Mouse (Mus musculus): ENCODE measurements around the gene Fam20b. TPM values are rescaled to one million over a fixed set of nuclear protein-coding genes. Genes with fewer than 3 reads are reported as not detected.
"Not testable (repeated sequence)": the region's sequence is repeated elsewhere in the genome, so short reads cannot be mapped to it uniquely, and the experiment has no call there.

Gene Fam20b
- total RNA-seq, 1 experiment from 2014 or later, result 58.9 TPM

GRCm38 (mm10) chr1:156671921-156672320 is 47.0 kb downstream of the Fam20b start:
- no peak for DNase-seq

GRCm38 (mm10) chr1:156669208-156669983 is 49.5 kb downstream of the Fam20b start:
- DNase-seq, result no peak

GRCm38 (mm10) chr1:156668602-156669001 is 50.3 kb downstream of the Fam20b start:
- no peak for DNase-seq

- no peak for DNase-seq
These were observed 51.6 kb downstream of the Fam20b start for GRCm38 (mm10) chr1:156667141-156667926.

GRCm38 (mm10) chr1:156665777-156666176 is 53.1 kb downstream of the Fam20b start:
- no peak for DNase-seq

GRCm38 (mm10) chr1:156660660-156661236 is 58.1 kb downstream of the Fam20b start:
- DNase-seq, result not testable (repeated sequence)

- peak; percentile 38 for DNase-seq
These were observed 58.8 kb downstream of the Fam20b start for GRCm38 (mm10) chr1:156659906-156660659.

GRCm38 (mm10) chr1:156658676-156659075 is 60.2 kb downstream of the Fam20b start:
- peak; percentile 46 for DNase-seq

- DNase-seq, result no peak
These were observed 61.4 kb downstream of the Fam20b start for GRCm38 (mm10) chr1:156657523-156657922.

- DNase-seq, result no peak
These were observed 64.0 kb downstream of the Fam20b start for GRCm38 (mm10) chr1:156654735-156655530.

- no peak for DNase-seq
These were observed 66.6 kb downstream of the Fam20b start for GRCm38 (mm10) chr1:156652189-156652822.

GRCm38 (mm10) chr1:156650631-156651030 is 68.3 kb downstream of the Fam20b start:
- no peak for DNase-seq

GRCm38 (mm10) chr1:156648705-156649104 is 70.2 kb downstream of the Fam20b start:
- no peak for DNase-seq

- DNase-seq, result no peak
These were observed 72.9 kb downstream of the Fam20b start for GRCm38 (mm10) chr1:156645971-156646370.

GRCm38 (mm10) chr1:156644780-156645523 is 73.9 kb downstream of the Fam20b start:
- no peak for DNase-seq

GRCm38 (mm10) chr1:156644061-156644460 is 74.8 kb downstream of the Fam20b start:
- no peak for DNase-seq

GRCm38 (mm10) chr1:156642813-156643212 is 76.1 kb downstream of the Fam20b start:
- DNase-seq, result no peak

GRCm38 (mm10) chr1:156641808-156642207 is 77.1 kb downstream of the Fam20b start:
- DNase-seq, result no peak

GRCm38 (mm10) chr1:156640577-156640976 is 78.3 kb downstream of the Fam20b start:
- DNase-seq, result no peak

- DNase-seq, result no peak
These were observed 79.4 kb downstream of the Fam20b start for GRCm38 (mm10) chr1:156639455-156639854.
